8 mouse cellular contexts compared by ENCODE assay signal in genomic region chr7:127024755-127025555, GRCm38 (mm10). TPM values are rescaled to one million over a fixed set of nuclear protein-coding genes. Genes with fewer than 3 reads are reported as not detected.
DNase-seq lines count a peak whose midpoint lies in the region; ATAC-seq and TF ChIP-seq lines count a peak whose summit lies in the region.

No protein-coding gene starts in this region.

- peak overlapping the region; percentile 61 for H3K4me3 ChIP-seq in C2C12 (ENCODE audit: insufficient read depth, poor library complexity, severe bottlenecking)
- peak overlapping the region; percentile 87 for H3K4me3 ChIP-seq in embryonic facial prominence, embryonic 14.5 days (ENCODE audit: low read depth, low read length)
- H3K4me3 ChIP-seq in heart, adult 2 months, result peak overlapping the region; percentile 56
- peak overlapping the region; percentile 84 for H3K4me3 ChIP-seq in kidney, adult 2 months (ENCODE audit: insufficient read depth, low read depth, low read length)
- peak overlapping the region; percentile 96 for H3K4me3 ChIP-seq in limb, embryonic 14.5 days (replicated peaks; ENCODE audit: low read length)
- peak overlapping the region; percentile 81 for H3K4me3 ChIP-seq in midbrain, embryonic 15.5 days

- peak overlapping the region; percentile 98 for H3K9ac ChIP-seq in embryonic facial prominence, embryonic 14.5 days (ENCODE audit: low read depth, low read length)
- H3K9ac ChIP-seq in heart, adult 2 months (ENCODE audit: low read depth, low read length), result peak overlapping the region; percentile 98
- peak overlapping the region; percentile 97 for H3K9ac ChIP-seq in limb, embryonic 14.5 days (ENCODE audit: low read depth, low read length, severe bottlenecking)
- peak overlapping the region; percentile 95 for H3K9ac ChIP-seq in midbrain, embryonic 15.5 days

- DNase-seq in adrenal gland, postnatal 4 days (ENCODE audit: low spot score in 2 of 2), result peak; percentile 64 to 65
- peak; percentile 94 for DNase-seq in embryonic facial prominence, embryonic 14.5 days (ENCODE audit: low spot score)
- DNase-seq in heart, adult 2 months, result peak; percentile 83 to 87
- peak; percentile 90 for DNase-seq in kidney, adult 2 months
- peak; percentile 79 for DNase-seq in limb, embryonic 14.5 days (ENCODE audit: low spot score)
- peak; percentile 64 to 75 for DNase-seq in spleen, postnatal 14 days (ENCODE audit: low spot score in 2 of 2)

- peak; percentile 86 for TF ChIP-seq EP300 in heart, adult 2 months (IDR thresholded peaks at IDR 0.05; ENCODE audit: insufficient read depth, low read depth, low read length)

- no peaks in the 10 kb centered on the region for H3K27me3 ChIP-seq in C2C12 (ENCODE audit: control insufficient read depth, insufficient read depth, insufficient read length)
- H3K27me3 ChIP-seq in embryonic facial prominence, embryonic 14.5 days (replicated peaks; ENCODE audit: control insufficient read depth, insufficient read depth, low read length), result no peaks in the 10 kb centered on the region
- no peaks in the 10 kb centered on the region for H3K27me3 ChIP-seq in heart, adult 2 months (ENCODE audit: control insufficient read depth, insufficient read depth, low read length)
- H3K27me3 ChIP-seq in kidney, adult 2 months (replicated peaks; ENCODE audit: control insufficient read depth, insufficient read depth, low read length), result no peaks in the 10 kb centered on the region
- no peaks in the 10 kb centered on the region for H3K27me3 ChIP-seq in limb, embryonic 14.5 days (ENCODE audit: control insufficient read depth, insufficient read depth, low read length)
- H3K27me3 ChIP-seq in midbrain, embryonic 15.5 days (replicated peaks), result no peaks in the 10 kb centered on the region

- H3K79me3 ChIP-seq in C2C12 (ENCODE audit: low read depth), result peaks cover 20% of the 10 kb centered on the region

- peaks cover 46% of the 10 kb centered on the region for H3K36me3 ChIP-seq in C2C12 (ENCODE audit: control insufficient read depth, insufficient read depth)
- H3K36me3 ChIP-seq in embryonic facial prominence, embryonic 14.5 days (ENCODE audit: control insufficient read depth, insufficient read depth, low read length), result peaks cover 44% of the 10 kb centered on the region
- H3K36me3 ChIP-seq in heart, adult 2 months (ENCODE audit: control insufficient read depth, insufficient read depth, low read length), result peaks cover 3% of the 10 kb centered on the region; the same call in 1 of the 2 replicates
- H3K36me3 ChIP-seq in kidney, adult 2 months (ENCODE audit: control insufficient read depth, insufficient read depth, low read length), result no peaks in the 10 kb centered on the region
- peaks cover 51% of the 10 kb centered on the region for H3K36me3 ChIP-seq in limb, embryonic 14.5 days (ENCODE audit: control insufficient read depth, insufficient read depth, low read length)
- H3K36me3 ChIP-seq in midbrain, embryonic 15.5 days (replicated peaks), result peaks cover 6% of the 10 kb centered on the region

- WGBS in embryonic facial prominence, embryonic 14.5 days, result 2% methylated on average over 26 of the region's 30 CpGs
- 6% methylated on average over 30 of the region's 30 CpGs for WGBS in heart, adult 2 months
- 2% methylated on average over 30 of the region's 30 CpGs for WGBS in kidney, adult 2 months
- under 1% methylated on average over 28 of the region's 30 CpGs for WGBS in limb, embryonic 14.5 days
- WGBS in midbrain, embryonic 15.5 days, result under 1% methylated on average over 30 of the region's 30 CpGs

- peak overlapping the region; percentile 79 for H3K4me2 ChIP-seq in embryonic facial prominence, embryonic 14.5 days (ENCODE audit: low read depth, low read length)
- H3K4me2 ChIP-seq in limb, embryonic 14.5 days (replicated peaks; ENCODE audit: low read depth, low read length, severe bottlenecking), result peak overlapping the region; percentile 90
- H3K4me2 ChIP-seq in midbrain, embryonic 15.5 days, result peak overlapping the region; percentile 87

- peak; percentile 82 for TF ChIP-seq CTCF in C2C12 (IDR thresholded peaks at IDR 0.05; ENCODE audit: control insufficient read depth, insufficient read depth, insufficient read length)
- peak; percentile 68 for TF ChIP-seq CTCF in heart, adult 2 months (IDR thresholded peaks at IDR 0.05)
- peak; percentile 79 for TF ChIP-seq CTCF in kidney, adult 2 months (conservative IDR thresholded peaks at IDR 0.05; ENCODE audit: insufficient read depth, insufficient read length, low read depth, low read length)

- H3K27ac ChIP-seq in embryonic facial prominence, embryonic 14.5 days (replicated peaks; ENCODE audit: low read depth, low read length), result peak overlapping the region; percentile 99
- H3K27ac ChIP-seq in heart, adult 2 months, result peak overlapping the region; percentile 92
- H3K27ac ChIP-seq in kidney, adult 2 months (ENCODE audit: insufficient read depth, low read depth, low read length), result peak overlapping the region; percentile 71
- H3K27ac ChIP-seq in limb, embryonic 14.5 days (replicated peaks; ENCODE audit: low read depth, low read length), result peak overlapping the region; percentile 98
- H3K27ac ChIP-seq in midbrain, embryonic 15.5 days, result peak overlapping the region; percentile 99

- intact Hi-C loops in heart, adult 2 months (cut with DNase I), result loop anchor here (1.0 to 5.0 kb wide), 3 partner anchors 8 to 143 kb away; partner anchors contain the start of genes Pagr1a and Taok2

- H3K4me1 ChIP-seq in embryonic facial prominence, embryonic 14.5 days (ENCODE audit: control insufficient read depth, insufficient read depth, low read length), result peaks cover 21% of the 10 kb centered on the region
- peaks cover 10% of the 10 kb centered on the region for H3K4me1 ChIP-seq in heart, adult 2 months (ENCODE audit: control insufficient read depth, insufficient read depth, low read length)
- peaks cover 15% of the 10 kb centered on the region for H3K4me1 ChIP-seq in kidney, adult 2 months (ENCODE audit: control insufficient read depth, insufficient read depth, low read length)
- H3K4me1 ChIP-seq in limb, embryonic 14.5 days (ENCODE audit: control insufficient read depth, insufficient read depth, low read length), result peaks cover 45% of the 10 kb centered on the region
- H3K4me1 ChIP-seq in midbrain, embryonic 15.5 days, result peaks cover 62% of the 10 kb centered on the region

- no peaks in the 10 kb centered on the region for H3K9me3 ChIP-seq in embryonic facial prominence, embryonic 14.5 days (ENCODE audit: control insufficient read depth, low read length)
- no peaks in the 10 kb centered on the region for H3K9me3 ChIP-seq in limb, embryonic 14.5 days (ENCODE audit: control insufficient read depth, low read length)
- H3K9me3 ChIP-seq in midbrain, embryonic 15.5 days, result no peaks in the 10 kb centered on the region

- TF ChIP-seq POLR2A in heart, adult 2 months (IDR thresholded peaks at IDR 0.05; ENCODE audit: insufficient read depth, low read depth, low read length), result peak; percentile 71
- peak; percentile 67 for TF ChIP-seq POLR2A in kidney, adult 2 months (IDR thresholded peaks at IDR 0.05; ENCODE audit: low read depth, low read length)
- TF ChIP-seq POLR2A in limb, embryonic 14.5 days (IDR thresholded peaks at IDR 0.05; ENCODE audit: borderline replicate concordance, extremely low read depth, insufficient read depth, insufficient read length), result no peak

- H3ac ChIP-seq in C2C12 (ENCODE audit: control insufficient read depth, insufficient read length, low read depth), result peak overlapping the region; percentile 94

- peaks cover 33% of the 10 kb centered on the region for H3K79me2 ChIP-seq in C2C12 (ENCODE audit: control insufficient read depth, insufficient read depth)
- H3K79me2 ChIP-seq in heart, adult 2 months (replicated peaks; ENCODE audit: control insufficient read depth, insufficient read depth, low read length), result no peaks in the 10 kb centered on the region

- ATAC-seq in embryonic facial prominence, embryonic 14.5 days (ENCODE audit: low read depth), result peak; percentile 23
- peak; percentile 1; the same call in 1 of the 2 replicates for ATAC-seq in limb, embryonic 14.5 days (ENCODE audit: low FRiP score, low read depth)
- ATAC-seq in midbrain, embryonic 15.5 days (replicated peaks), result peak; percentile 44

RNA-seq across cellular contexts. Expression of gene Maz, which starts 1.9 kb away (rescaled TPM):
- polyA plus RNA-seq in C2C12 (2012; fragmentation: generic; extraction: Trizol), result 141 TPM
- 100 to 1,000 TPM; 240 to 256 TPM for total RNA-seq in adrenal gland, postnatal 4 days (2021)
- 57.3 TPM in 2 replicates for polyA plus RNA-seq in embryonic facial prominence, embryonic 14.5 days (2014; fragmentation: Nextera tagmentation; extraction: Ambion mirVana)
- 10 to 100 TPM; 56.5 to 59.8 TPM for total RNA-seq in heart, adult 2 months (2021)
- 53.7 and 57.1 TPM in 2 replicates for polyA plus RNA-seq in heart, adult 2 months (2012; rRNA removed)
- 97.9 and 115 TPM in 2 replicates for polyA plus RNA-seq in kidney, adult 2 months (2012; rRNA removed)
- polyA plus RNA-seq in limb, embryonic 14.5 days (2012; rRNA removed), result 298 and 365 TPM in 2 replicates
- 66.7 and 81.4 TPM in 2 replicates for polyA plus RNA-seq in limb, embryonic 14.5 days (2014; fragmentation: Nextera tagmentation; extraction: Ambion mirVana)
- 78.0 and 89.8 TPM in 2 replicates for polyA plus RNA-seq in midbrain, embryonic 15.5 days (2015; fragmentation: Nextera tagmentation; extraction: Ambion mirVana)

RNA-seq across cellular contexts. Expression of gene Prrt2, which starts 3.9 kb away (rescaled TPM):
- 0.02 TPM for polyA plus RNA-seq in C2C12 (2012; fragmentation: generic; extraction: Trizol)
- 10 to 100 TPM in 1 of 2 experiments, 1 to 10 TPM in 1; 7.4 to 11.1 TPM for total RNA-seq in adrenal gland, postnatal 4 days (2021)
- polyA plus RNA-seq in embryonic facial prominence, embryonic 14.5 days (2014; fragmentation: Nextera tagmentation; extraction: Ambion mirVana), result 19.5 and 21.6 TPM in 2 replicates
- under 1 TPM; 0.63 to 0.77 TPM for total RNA-seq in heart, adult 2 months (2021)
- 5.7 and 8.0 TPM in 2 replicates for polyA plus RNA-seq in heart, adult 2 months (2012; rRNA removed)
- polyA plus RNA-seq in kidney, adult 2 months (2012; rRNA removed), result 3.6 and 4.6 TPM in 2 replicates
- 74.6 and 130 TPM in 2 replicates for polyA plus RNA-seq in limb, embryonic 14.5 days (2012; rRNA removed)
- polyA plus RNA-seq in limb, embryonic 14.5 days (2014; fragmentation: Nextera tagmentation; extraction: Ambion mirVana), result 21.2 and 21.3 TPM in 2 replicates
- polyA plus RNA-seq in midbrain, embryonic 15.5 days (2015; fragmentation: Nextera tagmentation; extraction: Ambion mirVana), result 40.7 and 42.3 TPM in 2 replicates

RNA-seq across cellular contexts. Expression of gene Gm42742, which starts 4.1 kb away (rescaled TPM):
- 39.7 TPM for polyA plus RNA-seq in C2C12 (2012; fragmentation: generic; extraction: Trizol)
- total RNA-seq in adrenal gland, postnatal 4 days (2021), result 10 to 100 TPM; 34.8 to 36.6 TPM
- 53.5 and 66.6 TPM in 2 replicates for polyA plus RNA-seq in embryonic facial prominence, embryonic 14.5 days (2014; fragmentation: Nextera tagmentation; extraction: Ambion mirVana)
- total RNA-seq in heart, adult 2 months (2021), result 10 to 100 TPM; 15.9 to 25.8 TPM
- polyA plus RNA-seq in heart, adult 2 months (2012; rRNA removed), result 21.7 and 24.3 TPM in 2 replicates
- 21.2 and 28.9 TPM in 2 replicates for polyA plus RNA-seq in kidney, adult 2 months (2012; rRNA removed)
- polyA plus RNA-seq in limb, embryonic 14.5 days (2012; rRNA removed), result 111 and 143 TPM in 2 replicates
- 26.8 and 37.7 TPM in 2 replicates for polyA plus RNA-seq in limb, embryonic 14.5 days (2014; fragmentation: Nextera tagmentation; extraction: Ambion mirVana)
- polyA plus RNA-seq in midbrain, embryonic 15.5 days (2015; fragmentation: Nextera tagmentation; extraction: Ambion mirVana), result 44.9 and 52.6 TPM in 2 replicates

RNA-seq across cellular contexts. Expression of gene Pagr1a, which starts 7.8 kb away (rescaled TPM):
- polyA plus RNA-seq in C2C12 (2012; fragmentation: generic; extraction: Trizol), result 22.3 TPM
- total RNA-seq in adrenal gland, postnatal 4 days (2021), result 10 to 100 TPM; 12.4 to 15.4 TPM
- polyA plus RNA-seq in embryonic facial prominence, embryonic 14.5 days (2014; fragmentation: Nextera tagmentation; extraction: Ambion mirVana), result 12.8 and 30.5 TPM in 2 replicates
- total RNA-seq in heart, adult 2 months (2021), result 10 to 100 TPM; 12.8 to 21.4 TPM
- polyA plus RNA-seq in heart, adult 2 months (2012; rRNA removed), result 3.6 and 4.3 TPM in 2 replicates
- 2.8 and 17.6 TPM in 2 replicates for polyA plus RNA-seq in kidney, adult 2 months (2012; rRNA removed)
- 27.0 and 31.9 TPM in 2 replicates for polyA plus RNA-seq in limb, embryonic 14.5 days (2012; rRNA removed)
- polyA plus RNA-seq in limb, embryonic 14.5 days (2014; fragmentation: Nextera tagmentation; extraction: Ambion mirVana), result 47.6 and 63.6 TPM in 2 replicates
- 46.9 and 73.4 TPM in 2 replicates for polyA plus RNA-seq in midbrain, embryonic 15.5 days (2015; fragmentation: Nextera tagmentation; extraction: Ambion mirVana)

RNA-seq across cellular contexts. Expression of gene Pagr1b, which starts 8.7 kb away (rescaled TPM):
- 1.2 TPM for polyA plus RNA-seq in C2C12 (2012; fragmentation: generic; extraction: Trizol)
- total RNA-seq in adrenal gland, postnatal 4 days (2021), result 1 to 10 TPM; 3.5 to 8.3 TPM
- 0.39 TPM in 1 of 2 replicates, not detected in the other for polyA plus RNA-seq in embryonic facial prominence, embryonic 14.5 days (2014; fragmentation: Nextera tagmentation; extraction: Ambion mirVana)
- total RNA-seq in heart, adult 2 months (2021), result not detected
- not detected in 2 replicates for polyA plus RNA-seq in heart, adult 2 months (2012; rRNA removed)
- polyA plus RNA-seq in kidney, adult 2 months (2012; rRNA removed), result 0.91 and 1.3 TPM in 2 replicates
- 3.2 and 4.3 TPM in 2 replicates for polyA plus RNA-seq in limb, embryonic 14.5 days (2012; rRNA removed)
- 0.61 TPM in 1 of 2 replicates, not detected in the other for polyA plus RNA-seq in limb, embryonic 14.5 days (2014; fragmentation: Nextera tagmentation; extraction: Ambion mirVana)
- 1.0 TPM in 1 of 2 replicates, not detected in the other for polyA plus RNA-seq in midbrain, embryonic 15.5 days (2015; fragmentation: Nextera tagmentation; extraction: Ambion mirVana)

Comparison
In these comparisons a context has a peak if more than half of its experiments do, and no peak if none do; other contexts are left out.
1. Peak in every context shown above with its lines: DNase-seq, ATAC-seq, H3K4me3 ChIP-seq and H3K27ac ChIP-seq.